Mouse (Mus musculus) heart, adult 9 months (tissue): ENCODE data around the gene Stra8.
A peak's percentile ranks its signal among the peaks of the same experiment; 100 is the strongest.

Experiments used
- DNase-seq, 2 experiments: peaks; one replicate each; pipeline ENCODE4 v3.0.0; 2022; ENCODE audit warnings: low spot score in 2 of 2

Stra8 gene

GRCm38 (mm10) chr6:34919956-34920355 is at the start of gene Stra8:
Gene Stra8 (plus strand): TSS chr6:34920163.
- no peak for DNase-seq

- DNase-seq, result no peak
These were observed 49.2 kb upstream of the Stra8 start for GRCm38 (mm10) chr6:34870724-34871123.

- no peak for DNase-seq
These were observed 48.0 kb upstream of the Stra8 start for GRCm38 (mm10) chr6:34871929-34872328.

GRCm38 (mm10) chr6:34872871-34873270 is 47.1 kb upstream of the Stra8 start:
- no peak for DNase-seq

- peak; percentile 89 to 94 for DNase-seq
These were observed 45.7 kb upstream of the Stra8 start for GRCm38 (mm10) chr6:34874101-34874921.

GRCm38 (mm10) chr6:34875268-34875761 is 44.6 kb upstream of the Stra8 start:
- no peak for DNase-seq

GRCm38 (mm10) chr6:34875966-34876834 is 43.8 kb upstream of the Stra8 start:
- DNase-seq, result no peak

- no peak for DNase-seq
These were observed 43.2 kb upstream of the Stra8 start for GRCm38 (mm10) chr6:34876835-34877156.

- peak; percentile 95 to 96 for DNase-seq
These were observed 42.2 kb upstream of the Stra8 start, which contains the start of gene Cyren for GRCm38 (mm10) chr6:34877509-34878321. Gene Cyren (minus strand): TSS chr6:34878060.

GRCm38 (mm10) chr6:34879101-34879740 is 40.7 kb upstream of the Stra8 start:
- no peak for DNase-seq

- DNase-seq, result no peak
These were observed 40.0 kb upstream of the Stra8 start for GRCm38 (mm10) chr6:34879911-34880475.

- no peak for DNase-seq
These were observed 35.2 kb upstream of the Stra8 start for GRCm38 (mm10) chr6:34884724-34885123.

GRCm38 (mm10) chr6:34887131-34887850 is 32.7 kb upstream of the Stra8 start:
- DNase-seq, result no peak

GRCm38 (mm10) chr6:34889185-34889584 is 30.8 kb upstream of the Stra8 start:
- no peak for DNase-seq

- DNase-seq, result no peak
These were observed 24.4 kb upstream of the Stra8 start for GRCm38 (mm10) chr6:34895569-34895968.

- no peak for DNase-seq
These were observed 23.7 kb upstream of the Stra8 start for GRCm38 (mm10) chr6:34896168-34896780.

- no peak for DNase-seq
These were observed 20.8 kb upstream of the Stra8 start for GRCm38 (mm10) chr6:34899127-34899526.

- no peak for DNase-seq
These were observed 19.0 kb upstream of the Stra8 start for GRCm38 (mm10) chr6:34900990-34901389.

GRCm38 (mm10) chr6:34901911-34902444 is 18.0 kb upstream of the Stra8 start:
- no peak for DNase-seq
